Mouse (Mus musculus) G1E (cell line): ENCODE results near the gene Cidec.

ENCODE experiments used
- CTCF ChIP-seq: IDR thresholded peaks from 2 replicates; pipeline ENCODE4 v1.5.1; 2012; ENCODE audit warnings: low read depth, low read length, inconsistent platforms, mixed read lengths
- GATA1 ChIP-seq: IDR thresholded peaks from 2 replicates; pipeline ENCODE4 v1.6.1; 2012; ENCODE audit warnings: borderline replicate concordance, low read length, inconsistent platforms, mixed read lengths
- TAL1 ChIP-seq: conservative IDR thresholded peaks from 2 replicates; pipeline ENCODE4 v1.6.1; 2012; ENCODE audit warnings: low read depth, low read length, inconsistent platforms, mixed read lengths

DNA sequence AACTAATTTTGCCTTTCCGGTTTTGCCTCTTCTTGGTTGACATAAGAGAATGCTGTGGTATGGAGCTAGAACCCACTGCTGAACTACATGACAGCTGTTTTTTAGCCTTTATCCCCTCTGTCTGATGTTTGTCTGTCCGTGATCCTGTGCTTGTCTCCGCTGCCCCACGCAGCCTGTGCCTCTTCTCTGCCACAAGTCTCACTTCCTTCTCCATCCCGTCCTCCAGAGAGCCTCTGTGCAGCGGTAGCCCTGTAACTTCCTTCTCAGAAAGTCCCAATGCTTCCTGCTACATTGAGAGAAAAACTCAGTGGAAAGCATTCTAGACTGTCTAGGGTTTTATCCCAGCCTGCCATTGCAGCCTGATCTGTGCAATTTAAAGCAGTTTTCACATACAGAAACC lies 56.3 kb downstream of the Cidec start:
- TF ChIP-seq CTCF (no peak), TAL1 (no peak), GATA1 (no peak)
